Mouse (Mus musculus) mature B cell (primary cell): Measurements from ENCODE around the gene Siglecg.

Source experiments
- in situ Hi-C: fragments of 300-500 bp; cut with MboI; formaldehyde crosslinking; loops from 2 replicates; pipeline ENCODE4 v1.14.3; 2019

Gene Siglecg

GRCm38 (mm10) chr7:43442684-43443083, 34.7 kb downstream of the Siglecg start:
- in situ Hi-C loops = no loop called here

GRCm38 (mm10) chr7:43443126-43443916, 35.3 kb downstream of the Siglecg start:
- in situ Hi-C loops = no loop called here

GRCm38 (mm10) chr7:43443917-43444293, 35.9 kb downstream of the Siglecg start, which contains the start of the genes Etfb and Gm45233:
Etfb (plus strand) TSS chr7:43444083.
Gm45233 (plus strand) TSS chr7:43444128.
- in situ Hi-C loops = no loop called here

GRCm38 (mm10) chr7:43447801-43448200, 39.8 kb downstream of the Siglecg start:
- in situ Hi-C loops = no loop called here

GRCm38 (mm10) chr7:43448246-43448645, 40.2 kb downstream of the Siglecg start:
- in situ Hi-C loops = no loop called here

- in situ Hi-C loops = no loop called here
These were observed 41.8 kb downstream of the Siglecg start for GRCm38 (mm10) chr7:43449811-43450210.

- in situ Hi-C loops = no loop called here
These were observed 43.7 kb downstream of the Siglecg start for GRCm38 (mm10) chr7:43451726-43452125.

- in situ Hi-C loops = no loop called here
These were observed 44.6 kb downstream of the Siglecg start for GRCm38 (mm10) chr7:43452609-43453008.

- in situ Hi-C loops = no loop called here
These were observed 45.8 kb downstream of the Siglecg start for GRCm38 (mm10) chr7:43453599-43454355.

GRCm38 (mm10) chr7:43454371-43454770, 46.4 kb downstream of the Siglecg start:
- in situ Hi-C loops = no loop called here

GRCm38 (mm10) chr7:43462851-43463250, 54.8 kb downstream of the Siglecg start, which contains the start of gene Vsig10l:
Vsig10l (plus strand) TSS chr7:43463151.
- in situ Hi-C loops = loop anchor here (10.0 kb wide), 1 partner anchor 118 kb away; no protein-coding TSS in a partner anchor

GRCm38 (mm10) chr7:43463976-43464375, 56.0 kb downstream of the Siglecg start:
- in situ Hi-C loops = loop anchor here (10.0 kb wide), 1 partner anchor 119 kb away; no protein-coding TSS in a partner anchor

GRCm38 (mm10) chr7:43464864-43465343, 56.9 kb downstream of the Siglecg start:
- in situ Hi-C loops = loop anchor here (10.0 kb wide), 1 partner anchor 120 kb away; no protein-coding TSS in a partner anchor

GRCm38 (mm10) chr7:43465344-43466098, 57.5 kb downstream of the Siglecg start:
- in situ Hi-C loops = loop anchor here (10.0 kb wide), 1 partner anchor 121 kb away; no protein-coding TSS in a partner anchor

- in situ Hi-C loops = loop anchor here (10.0 kb wide), 1 partner anchor 121 kb away; no protein-coding TSS in a partner anchor
These were observed 58.2 kb downstream of the Siglecg start for GRCm38 (mm10) chr7:43466099-43466694.
